Mouse (Mus musculus) kidney, adult 11 months (tissue): ENCODE results near the gene Podxl2.

ENCODE experiments used
- DNase-seq: peaks from one replicate; pipeline ENCODE4 v3.0.0; 2022

The Podxl2 gene

DNA sequence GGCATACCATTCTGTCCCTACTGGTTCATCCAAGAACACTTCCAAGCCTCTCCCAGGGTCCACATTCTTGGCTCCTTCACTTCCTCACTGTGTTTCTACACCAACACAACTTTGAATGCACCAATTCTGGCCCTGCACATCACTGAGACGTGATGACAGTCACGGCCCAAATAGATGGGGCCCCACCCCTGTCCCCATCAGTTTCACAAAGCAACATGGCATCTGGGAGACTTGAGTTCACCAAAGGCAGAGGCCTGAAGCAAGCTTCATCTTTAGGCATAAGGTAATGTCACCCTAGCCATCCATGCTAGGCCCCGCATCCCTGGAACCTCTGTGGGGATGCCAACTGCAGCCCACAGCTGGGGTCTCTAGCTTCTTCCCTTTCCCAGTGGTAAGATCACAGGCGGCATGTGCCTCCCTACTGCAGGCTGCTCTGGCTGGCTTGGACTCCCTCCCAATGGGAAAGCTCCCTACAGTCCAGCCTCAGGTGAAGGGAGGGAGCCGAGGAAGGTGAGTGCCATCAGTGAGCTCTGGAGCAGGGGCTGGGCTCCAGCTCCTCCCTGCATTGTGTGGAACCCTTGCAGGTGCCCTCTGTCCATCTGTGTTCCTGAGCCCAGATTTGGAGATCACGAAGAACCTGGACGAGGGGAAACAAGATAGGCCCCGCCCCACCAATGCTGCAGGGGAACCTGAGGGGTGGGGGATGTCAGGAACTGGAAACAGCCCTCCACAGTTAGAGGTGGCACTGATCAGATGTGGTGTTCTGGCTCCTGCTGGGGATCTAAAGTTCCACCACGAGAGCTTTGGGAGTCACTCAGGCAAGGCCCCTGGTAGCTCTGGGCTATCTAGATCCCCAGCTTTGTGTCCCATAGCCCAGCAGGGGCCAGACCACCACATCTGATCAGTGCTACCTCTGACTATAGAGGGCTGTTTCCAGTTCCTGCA lies 30.8 kb downstream of the Podxl2 start:
- DNase-seq, result no peak

DNA sequence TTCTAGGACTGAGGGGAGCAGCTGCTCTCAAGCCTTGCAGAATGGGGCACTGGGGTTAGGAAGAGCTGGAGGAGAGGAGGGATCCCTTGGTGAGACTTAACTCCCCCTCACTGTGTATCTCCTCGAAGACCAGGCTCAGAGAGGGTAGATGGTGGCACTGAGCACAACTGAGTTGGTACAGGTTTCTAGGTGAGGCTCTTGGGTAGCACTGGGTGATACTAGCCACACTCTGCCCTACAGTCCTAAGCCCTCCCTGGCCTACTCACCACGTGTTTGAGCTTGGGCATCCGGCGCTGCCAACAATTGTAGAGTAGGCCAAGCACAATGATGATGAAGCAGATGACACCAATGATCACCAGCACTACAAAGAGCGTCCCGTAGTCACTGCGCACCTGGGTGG lies 31.6 kb downstream of the Podxl2 start:
- no peak for DNase-seq

DNA sequence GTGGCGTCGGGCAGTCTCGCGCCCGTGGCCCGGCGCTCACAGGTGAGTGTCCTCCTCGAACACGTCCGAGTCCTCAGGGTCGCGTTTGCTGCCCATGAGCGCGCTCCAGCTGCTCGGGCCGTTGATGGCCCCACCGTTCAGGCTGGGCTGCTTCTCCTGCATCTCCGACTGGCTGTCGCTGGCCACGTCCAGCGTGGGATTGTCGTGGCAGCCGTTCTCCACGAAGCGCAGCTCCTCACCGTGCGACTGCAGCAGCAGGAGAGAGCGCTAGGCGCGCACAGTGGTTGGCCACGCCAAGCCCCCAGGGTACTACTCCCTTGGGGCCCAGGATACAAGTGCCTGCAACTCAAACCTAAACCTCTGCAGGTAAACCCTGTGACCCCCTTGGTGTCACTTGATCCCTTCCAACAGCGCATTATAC lies 32.1 kb downstream of the Podxl2 start:
- no peak for DNase-seq

DNA sequence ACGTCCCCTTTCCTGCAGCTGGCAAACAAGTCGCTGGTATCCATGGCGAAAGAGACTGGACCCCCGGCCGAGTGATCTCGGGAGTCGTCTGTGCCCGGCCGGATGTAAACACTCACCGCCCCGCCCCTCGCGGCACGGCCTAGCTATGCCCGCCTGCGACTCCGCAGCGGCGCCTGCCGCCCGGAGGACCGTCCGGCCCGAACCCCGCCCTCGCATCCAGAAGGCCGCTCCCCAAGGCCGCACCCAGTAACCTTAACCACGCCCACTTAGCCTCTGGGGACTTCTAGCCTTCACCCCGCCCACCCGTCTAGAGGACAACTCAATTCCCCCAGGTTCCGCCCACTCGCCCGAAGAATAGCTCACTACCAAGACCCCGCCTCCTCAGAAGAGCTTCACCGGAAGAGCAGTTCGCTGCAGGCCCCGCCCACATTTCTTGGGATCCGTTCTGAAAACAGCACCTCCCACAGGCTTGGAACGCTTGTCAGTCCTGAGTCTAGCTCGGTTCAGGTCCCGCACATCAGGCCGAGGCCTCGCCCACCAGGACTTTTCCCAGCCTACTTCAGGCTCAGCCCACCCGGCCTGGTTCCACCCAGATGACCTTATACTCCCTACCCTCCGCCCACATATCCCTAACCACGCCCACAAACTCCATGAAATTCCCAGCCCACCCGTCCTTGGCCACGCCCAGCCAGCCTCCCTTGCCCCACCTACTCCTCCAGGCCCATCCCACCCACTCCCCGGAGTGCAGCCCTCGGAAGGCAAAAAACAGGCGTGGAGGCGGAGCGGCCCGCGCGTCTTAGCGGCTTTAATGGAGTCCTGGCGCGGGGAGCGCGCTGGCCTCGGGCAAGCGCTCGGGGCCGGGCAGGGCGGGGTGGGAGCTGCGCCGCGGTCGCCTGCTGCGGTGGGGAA lies 32.8 kb downstream of the Podxl2 start, which contains the start of gene Abtb1:
Gene Abtb1, minus strand, starts transcription at position 204 of the 909 bp plus-strand sequence.
- DNase-seq, result peak; percentile 100

DNA sequence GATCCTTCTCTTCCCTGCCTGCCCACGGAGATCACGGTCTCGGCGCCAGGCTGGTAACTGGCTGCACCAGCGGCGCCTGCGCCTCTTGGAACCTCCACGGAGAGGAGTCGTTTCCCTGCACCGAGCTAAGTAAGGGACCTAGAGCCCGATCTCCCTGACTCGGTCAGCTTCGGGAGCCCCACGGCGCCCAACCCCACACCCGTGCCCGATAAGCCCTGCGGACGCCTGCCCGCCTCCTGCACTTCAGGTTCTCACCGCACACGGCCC lies 33.4 kb downstream of the Podxl2 start:
- DNase-seq, result no peak

DNA sequence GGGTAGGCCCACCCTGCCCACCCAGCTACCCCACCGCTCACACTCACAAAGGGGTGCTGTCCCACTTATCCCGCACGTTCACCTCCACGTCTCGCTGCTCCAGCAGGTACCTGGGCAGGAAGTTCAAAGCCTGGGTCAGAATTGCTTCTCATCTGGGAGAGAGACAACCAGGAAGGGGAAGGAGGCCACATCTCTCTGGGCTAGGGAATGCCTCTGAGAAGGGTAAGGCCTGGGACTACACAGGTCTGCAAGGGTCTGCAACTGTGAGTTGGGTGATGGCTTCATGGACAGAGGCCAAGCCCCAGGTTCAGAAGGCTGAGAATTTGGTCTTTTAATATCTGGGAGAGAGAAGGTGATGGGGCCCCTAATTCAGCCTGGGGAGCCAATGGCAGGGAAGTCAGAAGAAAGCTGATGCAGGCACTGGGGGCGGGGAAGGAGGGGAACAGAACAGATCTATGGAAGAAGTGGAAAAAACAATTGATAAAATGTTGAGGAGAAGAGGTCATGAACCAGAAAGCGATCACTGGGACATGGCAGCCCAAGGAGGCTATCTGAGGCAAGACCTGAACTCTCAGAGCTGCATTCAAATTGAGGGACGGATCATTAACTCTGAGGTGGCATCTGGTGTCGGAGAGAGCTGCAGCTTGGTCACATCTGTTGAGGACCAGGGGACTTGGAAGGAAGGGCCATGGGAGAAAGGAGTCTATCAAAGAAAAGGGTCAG lies 33.9 kb downstream of the Podxl2 start:
- no peak for DNase-seq

DNA sequence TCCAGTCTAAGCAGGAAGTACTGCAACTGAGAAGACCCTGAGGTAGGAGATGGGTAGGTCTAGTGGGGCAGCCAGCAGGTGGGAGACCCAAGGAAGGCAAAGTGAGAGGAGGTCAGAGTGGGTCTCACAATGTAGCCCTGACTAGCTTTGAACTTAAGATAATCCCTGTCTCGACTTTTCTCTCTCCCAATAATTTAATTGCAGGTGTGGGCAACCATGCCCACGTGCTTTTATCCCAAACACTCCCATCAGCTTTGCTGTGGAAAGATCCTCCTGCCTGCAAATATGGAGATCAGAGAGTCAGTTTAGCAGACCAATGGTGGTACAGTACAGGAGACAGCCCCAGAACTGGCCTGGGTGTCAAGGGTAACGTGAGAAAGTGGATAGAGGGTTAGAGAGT lies 34.6 kb downstream of the Podxl2 start:
- DNase-seq, result no peak

DNA sequence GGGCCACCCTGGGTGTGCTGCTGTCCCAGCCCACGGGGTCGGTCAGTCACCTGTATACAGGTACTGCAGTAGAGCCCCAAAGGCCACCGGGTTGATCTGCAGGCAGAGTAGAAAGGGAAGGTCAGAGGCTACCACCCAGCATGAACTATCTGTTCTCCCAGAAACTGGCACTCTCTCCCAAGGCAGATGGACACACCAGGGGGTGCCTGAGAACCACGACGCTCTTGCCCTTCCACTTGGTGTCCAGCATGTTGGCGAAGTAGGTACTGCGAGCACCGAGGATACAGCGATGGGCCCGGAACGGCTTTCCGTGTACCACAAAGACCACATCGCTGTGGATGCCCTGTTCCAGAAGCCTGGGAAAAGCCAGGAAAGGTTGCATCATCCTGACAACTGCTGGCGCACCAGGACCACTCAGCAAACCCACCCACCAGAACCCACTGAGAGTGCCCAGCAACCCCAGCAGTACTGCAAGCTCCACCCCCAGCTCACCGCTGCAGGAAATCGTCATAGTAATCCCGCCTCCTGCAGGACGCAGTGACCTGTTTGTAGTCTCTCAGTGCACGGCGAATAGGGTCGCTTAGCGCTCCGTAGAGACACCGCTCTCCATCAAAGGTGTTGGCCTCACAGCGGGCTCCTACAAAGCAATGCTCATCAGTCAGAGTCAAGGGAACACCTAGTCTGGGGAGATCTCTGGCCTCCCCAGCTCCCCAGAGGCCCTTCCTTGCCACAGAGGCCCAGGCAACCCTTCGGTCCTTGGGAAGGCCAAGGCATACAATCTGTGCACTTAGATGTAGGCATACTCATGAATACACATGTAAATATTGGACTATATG lies 35.5 kb downstream of the Podxl2 start:
- no peak for DNase-seq

DNA sequence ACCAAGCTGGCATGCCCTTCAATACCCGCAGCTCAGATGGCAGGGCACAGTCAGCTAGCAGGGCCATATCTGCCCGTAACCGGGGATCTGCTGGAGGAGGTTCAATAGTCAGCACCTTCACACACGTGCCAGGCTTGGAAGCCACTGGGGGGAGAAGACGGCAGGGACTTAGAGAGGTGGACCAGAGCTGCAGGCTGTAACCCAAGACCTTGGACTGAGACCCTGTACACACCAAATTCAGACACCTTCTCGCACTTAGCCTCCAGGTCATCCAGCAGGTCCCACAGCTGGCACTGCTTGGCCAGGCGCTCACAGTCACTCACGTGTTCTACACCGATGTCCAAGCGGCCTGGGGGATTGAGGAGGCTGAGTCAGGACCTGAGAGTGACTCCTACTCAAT lies 36.2 kb downstream of the Podxl2 start:
- no peak for DNase-seq

DNA sequence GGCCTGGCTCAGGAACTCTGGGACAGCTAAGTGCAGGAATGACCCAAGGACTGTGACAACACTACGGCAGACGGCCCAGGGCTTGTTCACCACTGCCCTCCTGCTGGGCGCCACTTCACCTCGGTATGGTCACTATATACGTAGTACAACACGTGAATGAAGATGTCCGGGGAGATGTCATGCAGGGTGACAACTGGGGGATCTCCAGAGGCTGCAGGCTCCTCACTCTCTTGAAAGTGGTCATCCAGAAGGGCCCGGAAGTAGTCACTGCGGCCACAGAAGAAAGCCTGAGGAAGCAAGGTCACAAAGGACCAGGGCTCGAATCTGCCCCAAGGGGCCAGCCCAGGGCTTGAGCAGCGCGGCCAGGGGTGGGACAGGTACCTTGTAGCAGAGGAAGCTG lies 36.8 kb downstream of the Podxl2 start:
- no peak for DNase-seq

DNA sequence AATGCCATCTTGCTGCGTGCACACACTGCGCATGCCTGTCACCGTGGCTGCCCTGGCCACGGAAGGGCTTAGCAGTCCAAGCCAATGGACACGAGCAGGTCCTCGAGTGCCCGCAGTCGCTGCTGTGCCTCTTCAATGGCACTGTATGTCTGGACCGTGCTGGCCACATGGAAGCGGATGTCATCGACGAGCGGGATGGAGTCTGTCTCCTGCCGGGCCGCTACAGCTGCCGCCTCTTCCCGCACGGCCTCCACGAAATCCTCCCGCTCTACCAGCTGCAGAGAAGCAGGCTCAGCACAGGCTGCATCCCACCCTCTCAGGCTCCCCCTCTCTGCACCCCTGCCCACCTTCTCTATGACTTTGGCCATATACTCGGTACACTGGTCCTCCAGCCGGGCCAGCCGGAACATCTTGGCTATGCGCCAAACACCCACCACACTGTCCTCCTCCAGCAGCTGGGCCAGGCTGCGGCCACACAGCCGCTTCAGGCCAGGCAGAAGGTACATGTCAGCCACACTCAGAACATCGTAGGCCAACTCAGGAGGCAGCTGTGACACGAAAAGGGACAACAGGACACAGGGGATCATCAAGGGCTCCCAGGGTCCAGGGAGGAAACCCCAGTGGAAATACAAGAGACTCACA lies 38.5 kb downstream of the Podxl2 start:
- no peak for DNase-seq

DNA sequence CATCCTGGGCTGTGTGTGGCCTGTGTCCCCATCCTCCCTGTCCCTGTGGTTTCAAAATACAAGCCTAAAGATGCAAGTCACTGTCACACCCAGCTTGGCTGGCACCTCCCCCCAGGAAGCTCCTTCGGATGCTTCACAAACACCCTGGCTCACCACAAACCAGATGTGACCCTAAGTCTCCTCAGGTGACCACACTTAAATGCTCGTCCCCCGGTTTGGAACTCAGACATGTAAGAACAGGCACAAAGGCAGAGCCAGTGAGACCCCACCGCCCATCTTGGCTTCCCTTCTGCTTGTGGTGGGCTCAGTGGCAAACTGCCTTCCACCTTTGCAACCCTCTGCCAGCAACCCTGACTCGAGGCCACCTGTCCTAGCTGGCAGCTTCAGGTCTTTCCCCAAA lies 39.8 kb downstream of the Podxl2 start:
- DNase-seq, result no peak

DNA sequence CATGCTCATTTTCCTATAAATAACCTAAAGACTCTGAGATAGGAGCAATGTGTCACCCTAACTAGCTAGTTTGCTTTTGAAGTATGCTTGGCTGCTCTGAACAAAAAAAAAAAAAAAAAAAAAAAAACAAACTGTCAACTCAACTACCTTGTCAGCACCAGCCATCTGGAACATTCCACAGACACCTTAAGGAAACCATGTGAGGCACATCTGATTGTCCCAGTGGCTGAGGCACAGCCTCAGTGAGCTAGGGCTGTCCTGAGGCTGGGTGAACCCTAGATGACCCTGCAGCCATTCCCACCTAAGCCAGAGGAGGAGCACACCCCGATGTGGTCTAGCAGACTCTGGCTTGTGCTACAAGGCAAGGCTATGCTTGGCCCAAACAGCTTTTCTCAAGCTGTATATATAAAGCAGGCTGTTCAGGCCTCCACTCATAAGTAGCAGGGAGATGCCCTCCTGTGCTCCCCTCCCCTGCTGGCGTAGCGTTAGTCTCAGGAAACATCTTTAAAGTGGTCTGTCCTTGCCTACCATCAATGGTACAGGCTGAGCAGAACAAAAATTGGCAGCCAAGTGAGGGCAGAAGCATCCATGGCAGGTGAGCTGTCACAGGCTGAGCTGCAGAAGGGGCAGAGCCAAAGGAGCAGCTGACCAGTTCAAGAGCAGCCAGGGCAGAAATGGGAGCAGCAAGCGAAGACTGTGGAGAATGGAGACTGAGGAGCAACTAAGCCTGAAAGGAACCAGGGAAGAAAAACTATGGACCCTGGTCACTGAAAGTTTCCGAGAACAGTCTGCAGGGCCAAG lies 41.3 kb downstream of the Podxl2 start:
- DNase-seq, result no peak

DNA sequence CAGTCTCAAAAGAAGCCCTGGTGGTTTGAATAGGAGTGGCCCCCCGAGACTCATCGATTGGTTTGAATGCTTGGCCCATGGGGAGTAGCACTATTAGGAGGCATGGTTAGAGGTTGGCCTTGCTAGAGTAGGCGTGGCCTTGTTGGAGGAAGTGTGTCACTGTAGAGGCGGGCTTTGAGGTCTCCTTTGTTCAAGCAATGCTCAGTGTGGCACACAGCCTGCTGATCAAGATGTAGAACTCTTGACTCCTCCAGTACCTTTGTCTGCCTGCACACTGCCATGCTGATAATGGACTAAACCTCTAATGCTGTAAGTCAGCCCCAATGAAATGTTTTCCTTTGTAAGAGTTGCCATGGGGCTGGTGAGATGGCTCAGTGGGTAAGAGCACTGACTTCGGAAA lies 42.2 kb downstream of the Podxl2 start:
- DNase-seq, result no peak

DNA sequence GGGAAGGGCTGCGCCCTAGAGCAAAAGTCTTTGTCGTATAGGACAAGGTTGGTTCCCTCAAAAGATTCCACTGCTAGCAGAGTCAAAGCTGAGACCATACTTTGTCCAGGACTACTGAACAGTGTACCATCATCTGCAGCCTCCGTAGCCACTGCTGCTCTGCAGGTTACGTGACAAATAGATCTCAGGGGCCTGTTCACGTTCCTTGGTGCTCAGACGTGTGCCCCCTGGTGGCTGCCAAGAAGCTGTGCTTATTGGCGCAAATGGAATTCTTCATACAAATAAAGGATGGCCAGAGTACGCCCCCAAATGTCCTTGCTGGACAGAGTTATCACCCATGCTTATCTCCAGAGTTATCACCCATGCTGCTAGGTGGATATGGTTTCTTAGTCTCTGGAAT lies 43.4 kb downstream of the Podxl2 start:
- DNase-seq, result no peak

DNA sequence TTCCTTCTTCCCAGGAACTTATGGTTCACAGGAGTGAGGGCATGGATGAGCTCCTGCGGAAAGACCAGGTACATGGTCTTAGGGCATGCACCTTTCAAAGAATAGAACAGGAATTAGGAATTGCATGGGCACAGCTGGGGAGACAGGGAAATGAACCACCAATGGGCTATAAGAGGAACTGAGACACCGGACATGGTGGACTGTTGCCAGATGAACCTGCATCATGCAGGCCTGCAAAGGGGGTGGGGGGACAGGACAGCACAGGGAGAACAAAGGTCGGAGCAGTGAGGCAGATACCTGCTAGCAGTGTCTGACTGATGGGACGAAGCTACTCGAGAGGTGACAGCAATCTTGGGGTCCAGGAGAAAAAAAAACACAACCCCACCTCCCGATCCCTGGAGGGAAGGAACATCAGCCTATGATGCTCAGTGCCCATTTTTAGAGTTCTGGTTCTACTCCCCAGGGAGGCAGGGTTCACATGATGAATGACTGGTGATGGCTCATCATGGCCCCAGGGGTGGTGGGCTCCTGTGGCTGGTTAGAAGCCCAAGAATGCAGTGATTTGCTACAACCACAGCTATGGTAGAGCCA lies 44.6 kb downstream of the Podxl2 start:
- no peak for DNase-seq

DNA sequence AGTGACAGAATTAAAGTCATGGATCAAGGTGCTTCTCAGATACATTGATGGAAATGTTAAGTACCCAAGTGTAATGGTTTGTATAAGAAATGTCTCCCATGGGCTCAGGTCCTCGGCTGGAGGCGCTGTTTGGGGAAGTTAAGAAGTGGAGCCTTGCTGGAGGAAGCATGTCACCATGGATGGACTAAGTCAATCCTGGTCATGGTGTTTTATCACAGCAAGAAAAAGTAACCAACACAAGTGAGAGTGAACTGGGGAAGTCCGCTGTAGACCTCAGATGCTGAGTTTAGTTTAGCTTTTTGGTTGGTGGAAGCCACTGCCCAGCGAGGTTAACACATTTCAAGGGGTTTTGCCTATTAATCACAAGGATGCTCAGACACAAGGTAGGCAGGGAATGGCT lies 45.3 kb downstream of the Podxl2 start:
- DNase-seq, result no peak

DNA sequence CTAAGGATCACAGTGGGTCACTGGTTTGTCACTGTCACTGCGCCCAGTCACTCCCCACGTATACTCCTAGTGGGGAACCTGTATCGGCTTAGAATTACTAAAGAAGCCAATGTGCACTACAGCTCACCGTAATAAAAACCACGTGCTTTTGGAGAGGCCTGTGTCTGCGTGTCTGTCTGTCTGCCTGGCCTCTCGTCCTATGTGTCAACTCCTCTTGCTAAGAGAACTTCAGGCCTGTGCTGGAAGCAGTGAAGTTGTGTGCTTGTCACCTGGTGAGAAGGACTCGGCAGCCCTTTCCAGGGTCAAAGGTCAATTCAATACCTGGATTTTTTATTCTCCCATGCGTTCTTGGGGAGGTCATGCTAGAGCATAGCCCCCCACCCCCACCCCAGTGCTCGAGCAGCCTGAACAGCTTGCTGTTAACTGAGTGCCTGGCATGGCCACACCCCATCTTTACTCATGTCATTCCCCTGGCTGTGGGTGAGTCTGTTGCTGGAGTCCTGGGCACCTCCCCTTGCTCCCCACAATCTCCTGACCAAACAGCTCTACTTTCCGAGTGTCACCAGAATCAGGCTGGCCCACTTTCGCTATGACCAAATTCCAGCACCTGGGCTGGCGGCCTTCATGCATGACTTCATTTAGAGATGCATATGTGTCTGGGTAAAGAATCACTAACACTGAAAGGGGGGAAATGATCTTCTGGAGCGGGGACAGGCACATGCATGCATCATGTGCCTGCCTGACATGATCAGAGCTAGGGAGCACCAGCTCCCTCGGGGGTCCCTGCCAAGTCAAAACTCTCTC lies 46.4 kb downstream of the Podxl2 start:
- DNase-seq, result no peak

DNA sequence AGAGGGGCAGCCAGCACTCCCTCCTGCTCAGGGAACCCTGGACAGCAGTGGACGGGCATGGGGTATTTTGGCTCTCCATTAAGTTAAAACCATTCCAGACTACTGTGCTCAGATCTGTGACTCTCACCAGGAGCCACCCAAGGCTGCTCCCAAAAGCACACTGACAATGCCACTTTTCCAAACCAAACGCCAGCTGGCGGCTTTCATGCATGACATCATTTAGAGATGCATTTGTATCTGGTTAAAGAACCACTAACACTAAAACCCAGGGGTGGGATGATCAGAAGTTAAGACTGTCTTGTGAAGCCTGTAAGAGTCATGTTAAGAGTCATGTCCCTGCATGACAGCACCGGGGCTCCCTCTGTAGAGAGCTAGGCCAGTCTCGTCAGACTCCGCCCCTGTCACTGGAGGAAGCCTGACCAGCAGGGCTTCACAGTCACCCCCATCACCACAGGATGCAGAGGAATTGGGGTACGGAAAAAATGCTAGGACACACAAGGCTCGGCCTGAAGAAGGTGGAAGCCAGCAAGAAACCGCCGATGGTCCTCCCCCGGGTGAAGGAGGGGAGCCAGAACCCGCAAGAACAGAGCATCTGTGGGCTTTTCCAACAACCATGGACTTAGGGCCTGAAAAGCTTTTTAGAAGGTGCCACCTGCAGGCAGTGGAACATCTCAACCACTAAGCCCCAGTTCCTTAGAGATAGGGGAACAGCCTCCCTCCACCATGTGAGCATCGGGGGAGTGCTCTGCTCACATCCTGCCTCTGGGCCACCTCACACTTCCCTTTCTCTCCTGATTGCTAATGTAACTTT lies 47.2 kb downstream of the Podxl2 start:
- no peak for DNase-seq
